Mouse (Mus musculus) MEL (cell line): ENCODE data around the gene Gatad2b. TPM values are rescaled to one million over a fixed set of nuclear protein-coding genes. Genes with fewer than 3 reads are reported as not detected.
"Not testable (repeated sequence)": the region's sequence is repeated elsewhere in the genome, so short reads cannot be mapped to it uniquely, and the experiment has no call there.

Experiments used
- DNase-seq: peaks from one replicate; pipeline ENCODE4 v3.0.0; 2011; ENCODE audit warnings: low read depth, low spot score
- H3K27ac ChIP-seq: 2 replicates; pipeline ENCODE4 v1.5.1; 2012; ENCODE audit warnings: low read depth, mild to moderate bottlenecking, control low read depth, low read length, moderate library complexity; ENCODE audit not compliant: control insufficient read depth
- H3K27me3 ChIP-seq, 2 experiments: fragments of 150-350 bp in 1 of 2; sonication (generic) in 1 of 2; 2 replicates each; pipeline ENCODE4 v1.6.1; 2012; ENCODE audit warnings: low read length in 2 of 2, mild to moderate bottlenecking in 2 of 2, improper control_type of control experiment in 1 of 2, moderate library complexity in 1 of 2; ENCODE audit not compliant: insufficient read depth in 2 of 2, control insufficient read depth in 1 of 2
- H3K36me3 ChIP-seq, 2 experiments: 2 replicates each; pipeline ENCODE4 v1.6.1; 2012 to 2014; ENCODE audit warnings: low read length in 2 of 2, improper control_type of control experiment in 1 of 2, inconsistent platforms in 1 of 2, mild to moderate bottlenecking in 1 of 2; ENCODE audit not compliant: insufficient read depth in 2 of 2, control insufficient read depth in 1 of 2
- H3K4me1 ChIP-seq, 2 experiments: fragments of 150-350 bp in 1 of 2; sonication (generic) in 1 of 2; 2 replicates each; pipeline ENCODE4 v1.6.1; 2012; ENCODE audit warnings: low read length in 2 of 2, improper control_type of control experiment in 1 of 2, mild to moderate bottlenecking in 1 of 2; ENCODE audit not compliant: insufficient read depth in 2 of 2, control insufficient read depth in 1 of 2
- H3K4me3 ChIP-seq, 2 experiments: fragments of 150-350 bp in 1 of 2; sonication (generic) in 1 of 2; 2 replicates each; pipeline ENCODE4 v1.5.1; 2012; ENCODE audit warnings: low read depth in 2 of 2, low read length in 2 of 2, mild to moderate bottlenecking in 2 of 2, moderate library complexity in 2 of 2, control low read depth in 1 of 2, improper control_type of control experiment in 1 of 2; ENCODE audit not compliant: control insufficient read depth in 1 of 2, insufficient read depth in 1 of 2
- H3K79me2 ChIP-seq: 2 replicates; pipeline ENCODE4 v1.6.1; 2012; ENCODE audit warnings: mild to moderate bottlenecking, low read length, moderate library complexity; ENCODE audit not compliant: control insufficient read depth, poor library complexity, insufficient read depth
- H3K9ac ChIP-seq: 2 replicates; pipeline ENCODE4 v1.6.1; 2012; ENCODE audit warnings: low read depth, mild to moderate bottlenecking, control low read depth, low read length, moderate library complexity; ENCODE audit not compliant: control insufficient read depth, poor library complexity, severe bottlenecking
- H3K9me3 ChIP-seq: fragments of 150-350 bp; sonication (generic); replicated peaks from 2 replicates; pipeline ENCODE4 v1.6.1; 2012; ENCODE audit warnings: mild to moderate bottlenecking, low read length, improper control_type of control experiment, moderate library complexity; ENCODE audit not compliant: insufficient read depth
- BHLHE40 ChIP-seq: IDR thresholded peaks from 2 replicates; pipeline ENCODE4 v1.6.1; 2012; ENCODE audit warnings: low read depth, mild to moderate bottlenecking, inconsistent platforms, low read length, improper control_type of control experiment, borderline replicate concordance
- CHD1 ChIP-seq: IDR thresholded peaks from 2 replicates; pipeline ENCODE4 v1.6.1; 2012; ENCODE audit warnings: low read depth, mild to moderate bottlenecking, inconsistent platforms, low read length, improper control_type of control experiment
- E2F4 ChIP-seq: IDR thresholded peaks from 2 replicates; pipeline ENCODE4 v1.6.1; 2011; ENCODE audit warnings: low read depth, low read length, improper control_type of control experiment, borderline replicate concordance
- ELF1 ChIP-seq: IDR thresholded peaks from 2 replicates; pipeline ENCODE4 v1.6.1; 2014; ENCODE audit warnings: low read depth, mild to moderate bottlenecking, inconsistent platforms, low read length, improper control_type of control experiment, moderate library complexity
- ETS1 ChIP-seq: IDR thresholded peaks from 2 replicates; pipeline ENCODE4 v1.6.1; 2012; ENCODE audit warnings: low read depth, mild to moderate bottlenecking, inconsistent platforms, low read length, improper control_type of control experiment, moderate library complexity
- GABPA ChIP-seq: IDR thresholded peaks from 2 replicates; pipeline ENCODE4 v1.6.1; 2012; ENCODE audit warnings: low read depth, mild to moderate bottlenecking, inconsistent platforms, low read length, improper control_type of control experiment, moderate library complexity
- GATA1 ChIP-seq: IDR thresholded peaks from 2 replicates; pipeline ENCODE4 v1.6.1; 2011; ENCODE audit warnings: low read depth, low read length, improper control_type of control experiment
- HCFC1 ChIP-seq: IDR thresholded peaks from 2 replicates; pipeline ENCODE4 v1.6.1; 2012; ENCODE audit warnings: low read depth, mild to moderate bottlenecking, inconsistent platforms, low read length, improper control_type of control experiment, moderate library complexity
- KAT2A ChIP-seq: conservative IDR thresholded peaks from 2 replicates; pipeline ENCODE4 v1.6.1; 2012; ENCODE audit warnings: low read depth, low read length, improper control_type of control experiment, inconsistent platforms
- MAX ChIP-seq: IDR thresholded peaks from 2 replicates; pipeline ENCODE4 v1.6.1; 2011; ENCODE audit warnings: low read length, improper control_type of control experiment
- MAZ ChIP-seq: IDR thresholded peaks from 2 replicates; pipeline ENCODE4 v1.6.1; 2012; ENCODE audit warnings: low read depth, mild to moderate bottlenecking, inconsistent platforms, low read length, improper control_type of control experiment
- MEF2A ChIP-seq: IDR thresholded peaks from 2 replicates; pipeline ENCODE4 v1.6.1; 2014; ENCODE audit warnings: low read depth, mild to moderate bottlenecking, inconsistent platforms, low read length, improper control_type of control experiment; ENCODE audit not compliant: poor library complexity, insufficient replicate concordance, severe bottlenecking; ENCODE audit errors: extremely low read depth
- MYC ChIP-seq: IDR thresholded peaks from 2 replicates; pipeline ENCODE4 v1.6.1; 2011; ENCODE audit warnings: low read depth, mild to moderate bottlenecking, low read length, improper control_type of control experiment, moderate library complexity
- NRF1 ChIP-seq: IDR thresholded peaks from 2 replicates; pipeline ENCODE4 v1.6.1; 2014; ENCODE audit warnings: low read depth, mild to moderate bottlenecking, inconsistent platforms, low read length, improper control_type of control experiment, moderate library complexity; ENCODE audit not compliant: poor library complexity, insufficient read depth, severe bottlenecking
- RCOR1 ChIP-seq: IDR thresholded peaks from 2 replicates; pipeline ENCODE4 v1.6.1; 2012; ENCODE audit warnings: low read depth, mild to moderate bottlenecking, inconsistent platforms, low read length, improper control_type of control experiment
- USF1 ChIP-seq: IDR thresholded peaks from 2 replicates; pipeline ENCODE4 v1.6.1; 2014; ENCODE audit warnings: low read depth, mild to moderate bottlenecking, inconsistent platforms, low read length, improper control_type of control experiment, moderate library complexity
- USF2 ChIP-seq, 2 experiments: IDR thresholded peaks; 2 replicates each; pipeline ENCODE4 v1.6.1; 2011 to 2012; ENCODE audit warnings: improper control_type of control experiment in 2 of 2, low read length in 2 of 2, borderline replicate concordance in 1 of 2, inconsistent platforms in 1 of 2, low read depth in 1 of 2, mild to moderate bottlenecking in 1 of 2; ENCODE audit not compliant: insufficient read depth in 1 of 2
- ZKSCAN1 ChIP-seq: IDR thresholded peaks from 2 replicates; pipeline ENCODE4 v1.6.1; 2012; ENCODE audit warnings: low read depth, mild to moderate bottlenecking, inconsistent platforms, low read length, improper control_type of control experiment, moderate library complexity
- ZMIZ1 ChIP-seq: IDR thresholded peaks from 2 replicates; pipeline ENCODE4 v1.6.1; 2012; ENCODE audit warnings: low read depth, mild to moderate bottlenecking, inconsistent platforms, low read length, improper control_type of control experiment, moderate library complexity
- ZNF384 ChIP-seq: IDR thresholded peaks from 2 replicates; pipeline ENCODE4 v1.6.1; 2012; ENCODE audit warnings: low read depth, mild to moderate bottlenecking, inconsistent platforms, low read length, improper control_type of control experiment
- polyA plus RNA-seq, 2 experiments: library from polyadenylated mRNA; stranded (reverse) in 1 of 2; unstranded in 1 of 2; fragments of >175 nt in 1 of 2; fragments of >200 nt in 1 of 2; gene quantifications; 2 replicates each; pipeline versions ENCODE4 v1.2.1 to v1.2.4; 2012; ENCODE audit warnings: low replicate concordance in 2 of 2, low read depth in 1 of 2; ENCODE audit not compliant: insufficient read length in 2 of 2, insufficient read depth in 1 of 2, missing spikeins in 1 of 2
- total RNA-seq: library from RNA; depleted of rRNA; stranded (reverse); fragments of 300-350 nt; gene quantifications from 2 replicates; pipeline ENCODE4 v1.2.3, GENCODE M21; 2012

The Gatad2b gene
- total and polyA plus RNA-seq, 3 experiments: 9.1 to 37.6 TPM; not detected in 1

- no peak for DNase-seq
- H3K27ac ChIP-seq: no peak overlapping the region
- peaks cover 0 to 12% of the 10 kb centered on the region in 2 experiments; a peak in 3 of 4 replicates for H3K36me3 ChIP-seq
- H3K4me3 ChIP-seq: no peak overlapping the region
- H3K4me1 ChIP-seq: peaks cover 8 to 10% of the 10 kb centered on the region in 2 experiments; a peak in 3 of 4 replicates
- H3K9ac ChIP-seq: no peak overlapping the region
- no peaks in the 10 kb centered on the region for H3K9me3 ChIP-seq
- peaks cover 21% of the 10 kb centered on the region for H3K79me2 ChIP-seq
- TF ChIP-seq KAT2A (no peak), ETS1 (no peak), CHD1 (no peak), HCFC1 (no peak), GATA1 (no peak), MEF2A (no peak), ELF1 (no peak), E2F4 (no peak), USF1 (no peak), BHLHE40 (no peak), MAZ (no peak), NRF1 (no peak), MYC (no peak), USF2 (IDR thresholded peaks at IDR 0.05; ENCODE audit: borderline replicate concordance in 1 of 2, insufficient read depth in 1 of 2, low read depth in 1 of 2, low read length in 2 of 2) (no peak), RCOR1 (no peak), MAX (no peak), ZMIZ1 (no peak), ZNF384 (no peak), ZKSCAN1 (no peak), GABPA (no peak)
- TF ChIP-seq, all 39 proteins: peak for 0
- no peaks in the 10 kb centered on the region for H3K27me3 ChIP-seq
Measured at GRCm38 (mm10) chr3:90250791-90251190, 42.2 kb upstream of the Gatad2b start.

GRCm38 (mm10) chr3:90251731-90252226 lies 41.2 kb upstream of the Gatad2b start:
- not testable (repeated sequence) for H3K27ac ChIP-seq, H3K9ac ChIP-seq, H3K9me3 ChIP-seq, H3K4me1 ChIP-seq, H3K4me3 ChIP-seq, H3K27me3 ChIP-seq, H3K36me3 ChIP-seq, DNase-seq
- peaks cover 27% of the 10 kb centered on the region for H3K79me2 ChIP-seq

GRCm38 (mm10) chr3:90252659-90253058 lies 40.3 kb upstream of the Gatad2b start:
- not testable (repeated sequence) for H3K9me3 ChIP-seq, H3K9ac ChIP-seq, H3K27ac ChIP-seq, H3K4me1 ChIP-seq, H3K4me3 ChIP-seq, H3K27me3 ChIP-seq, H3K36me3 ChIP-seq, DNase-seq
- peaks cover 29% of the 10 kb centered on the region for H3K79me2 ChIP-seq

GRCm38 (mm10) chr3:90253174-90253573 lies 39.8 kb upstream of the Gatad2b start:
- not testable (repeated sequence) for DNase-seq, H3K9ac ChIP-seq, H3K27ac ChIP-seq, H3K27me3 ChIP-seq, H3K36me3 ChIP-seq, H3K4me1 ChIP-seq, H3K9me3 ChIP-seq, H3K4me3 ChIP-seq
- peaks cover 27% of the 10 kb centered on the region for H3K79me2 ChIP-seq
